In genomic region chr4:134102742-134103119, GRCm38 (mm10) we compare ENCODE assay signal across 8 mouse cellular contexts. TPM values are rescaled to one million over a fixed set of nuclear protein-coding genes. Genes with fewer than 3 reads are reported as not detected.
DNase-seq lines count a peak whose midpoint lies in the region; ATAC-seq and TF ChIP-seq lines count a peak whose summit lies in the region.

No protein-coding gene starts in this region.

- H3K27me3 ChIP-seq in midbrain, embryonic 16.5 days (ENCODE audit: control insufficient read depth, insufficient read depth, low read depth, low read length), result no peaks in the 10 kb centered on the region

- H3K9ac ChIP-seq in midbrain, embryonic 16.5 days (ENCODE audit: low read depth, low read length), result peak overlapping the region; percentile 70

- no peak for DNase-seq in layer of hippocampus, adult 2 months (ENCODE audit: low spot score in 2 of 2)
- DNase-seq in layer of hippocampus, postnatal 10 days (ENCODE audit: low spot score in 2 of 2), result no peak
- DNase-seq in right cerebral cortex, postnatal 14 days, result no peak
- no peak for DNase-seq in embryo, embryonic 9.5 days (ENCODE audit: extremely low spot score)
- no peak for DNase-seq in kidney, postnatal 10 days

- no peaks in the 10 kb centered on the region for H3K9me3 ChIP-seq in midbrain, embryonic 16.5 days (replicated peaks; ENCODE audit: control insufficient read depth, low read length, poor library complexity, severe bottlenecking)

- 3% methylated on average over 21 of the region's 21 CpGs for WGBS in midbrain, embryonic 16.5 days

- no peaks in the 10 kb centered on the region for H3K36me3 ChIP-seq in midbrain, embryonic 16.5 days (ENCODE audit: control insufficient read depth, insufficient read depth, low read length)

- H3K4me1 ChIP-seq in cortical plate, adult 2 months (ENCODE audit: control insufficient read depth, insufficient read depth, low read length), result no peaks in the 10 kb centered on the region
- H3K4me1 ChIP-seq in midbrain, embryonic 16.5 days (ENCODE audit: control insufficient read depth, insufficient read depth, low read length), result peaks cover 7% of the 10 kb centered on the region

- peak overlapping the region; percentile 82 for H3K4me3 ChIP-seq in layer of hippocampus, adult 2 months
- peak overlapping the region; percentile 74 for H3K4me3 ChIP-seq in cortical plate, adult 2 months (ENCODE audit: insufficient read depth, low read length)
- peak overlapping the region; percentile 73 for H3K4me3 ChIP-seq in midbrain, embryonic 16.5 days (ENCODE audit: low read depth, low read length)

- peak overlapping the region; percentile 84 for H3K27ac ChIP-seq in layer of hippocampus, adult 2 months
- no peak overlapping the region for H3K27ac ChIP-seq in cortical plate, adult 2 months (ENCODE audit: insufficient read depth, low read length)
- H3K27ac ChIP-seq in midbrain, embryonic 16.5 days (ENCODE audit: low read length), result 0 out of 2 replicates have a peak overlapping the region, but pooled peaks have one; percentile 58

- TF ChIP-seq CTCF in layer of hippocampus, adult 2 months (conservative IDR thresholded peaks at IDR 0.05), result no peak
- TF ChIP-seq CTCF in cortical plate, adult 2 months (IDR thresholded peaks at IDR 0.05; ENCODE audit: extremely low read depth, insufficient read depth, low read length), result no peak

- H3K4me2 ChIP-seq in midbrain, embryonic 16.5 days (ENCODE audit: low read length), result peak overlapping the region; percentile 64

- no peak for TF ChIP-seq POLR2A in cortical plate, adult 2 months (IDR thresholded peaks at IDR 0.05; ENCODE audit: extremely low read depth, insufficient read depth, low read length)

- peak; percentile 7 for ATAC-seq in inflammation-experienced regulatory T-cells, adult 6 months
- peak; percentile 73 for ATAC-seq in midbrain, embryonic 16.5 days

RNA-seq across cellular contexts. Expression of gene Ubxn11, which starts 0.4 kb away (rescaled TPM):
- total RNA-seq in layer of hippocampus, adult 2 months (2021), result 10 to 100 TPM; 34.0 to 42.4 TPM
- total RNA-seq in layer of hippocampus, postnatal 10 days (2021), result 10 to 100 TPM; 19.5 to 23.2 TPM
- polyA plus RNA-seq in cortical plate, adult 2 months (2012; rRNA removed), result 45.4 and 51.3 TPM in 2 replicates
- polyA plus RNA-seq in inflammation-experienced regulatory T-cells, adult 6 months (2017; shearing (Covaris generic)), result 10 to 100 TPM; 36.2 to 54.5 (median 36.5) TPM
- 18.4 and 19.0 TPM in 2 replicates for polyA plus RNA-seq in midbrain, embryonic 16.5 days (2015; fragmentation: Nextera tagmentation; extraction: Ambion mirVana)

RNA-seq across cellular contexts. Expression of gene Cd52, which starts 7.8 kb away (rescaled TPM):
- 1 to 10 TPM; 1.1 to 3.8 TPM for total RNA-seq in layer of hippocampus, adult 2 months (2021)
- total RNA-seq in layer of hippocampus, postnatal 10 days (2021), result 1 to 10 TPM; 1.2 to 2.4 TPM
- polyA plus RNA-seq in cortical plate, adult 2 months (2012; rRNA removed), result 4.2 and 5.5 TPM in 2 replicates
- polyA plus RNA-seq in inflammation-experienced regulatory T-cells, adult 6 months (2017; shearing (Covaris generic)), result 1,000 to 10,000 TPM; 2,728 to 3,832 (median 3,666) TPM
- 0.92 and 2.1 TPM in 2 replicates for polyA plus RNA-seq in midbrain, embryonic 16.5 days (2015; fragmentation: Nextera tagmentation; extraction: Ambion mirVana)

RNA-seq across cellular contexts. Expression of gene Sh3bgrl3, which starts 25.9 kb away (rescaled TPM):
- total RNA-seq in layer of hippocampus, adult 2 months (2021), result 100 to 1,000 TPM; 257 to 267 TPM
- 100 to 1,000 TPM; 292 to 301 TPM for total RNA-seq in layer of hippocampus, postnatal 10 days (2021)
- 487 and 489 TPM in 2 replicates for polyA plus RNA-seq in cortical plate, adult 2 months (2012; rRNA removed)
- 1,000 to 10,000 TPM in 2 of 3 experiments, 100 to 1,000 TPM in 1; 884 to 1,358 (median 1,179) TPM for polyA plus RNA-seq in inflammation-experienced regulatory T-cells, adult 6 months (2017; shearing (Covaris generic))
- polyA plus RNA-seq in midbrain, embryonic 16.5 days (2015; fragmentation: Nextera tagmentation; extraction: Ambion mirVana), result 421 and 430 TPM in 2 replicates

RNA-seq across cellular contexts. Expression of gene Crybg2, which starts 42.1 kb away (rescaled TPM):
- 1 to 10 TPM; 2.7 to 3.0 TPM for total RNA-seq in layer of hippocampus, adult 2 months (2021)
- total RNA-seq in layer of hippocampus, postnatal 10 days (2021), result 1 to 10 TPM; 2.1 to 2.7 TPM
- 4.5 and 5.1 TPM in 2 replicates for polyA plus RNA-seq in cortical plate, adult 2 months (2012; rRNA removed)
- polyA plus RNA-seq in inflammation-experienced regulatory T-cells, adult 6 months (2017; shearing (Covaris generic)), result 10 to 100 TPM; 10.8 to 23.3 (median 14.1) TPM
- 3.8 and 6.6 TPM in 2 replicates for polyA plus RNA-seq in midbrain, embryonic 16.5 days (2015; fragmentation: Nextera tagmentation; extraction: Ambion mirVana)

RNA-seq across cellular contexts. Expression of gene Zfp683, which starts 49.1 kb away (rescaled TPM):
- total RNA-seq in layer of hippocampus, adult 2 months (2021), result not detected
- not detected for total RNA-seq in layer of hippocampus, postnatal 10 days (2021)
- not detected in 2 replicates for polyA plus RNA-seq in cortical plate, adult 2 months (2012; rRNA removed)
- 1 to 10 TPM in 1 of 3 experiments, under 1 TPM in 2; 0.80 to 1.1 (median 0.94) TPM for polyA plus RNA-seq in inflammation-experienced regulatory T-cells, adult 6 months (2017; shearing (Covaris generic))
- polyA plus RNA-seq in midbrain, embryonic 16.5 days (2015; fragmentation: Nextera tagmentation; extraction: Ambion mirVana), result not detected in 2 replicates

Comparison
In these comparisons a context has a peak if more than half of its experiments do, and no peak if none do; other contexts are left out.
1. RNA of gene Cd52, which starts 7.8 kb away (polyA plus RNA-seq): 2,728 to 3,832 TPM in inflammation-experienced regulatory T-cells, adult 6 months; 4.2 to 5.5 TPM in cortical plate, adult 2 months and 0.92 to 2.1 TPM in midbrain, embryonic 16.5 days; every median in the first group is over 100 times any median in the second.
2. Peak in every context shown above with its lines, with median percentiles within 50 percentile points of each other: H3K4me3 ChIP-seq.